Mouse (Mus musculus) lung, postnatal 0 days (tissue): ENCODE results near the gene Tmem171.

ENCODE experiments used
- CTCF ChIP-seq: IDR thresholded peaks from 2 replicates; pipeline ENCODE4 v1.5.1; 2016; ENCODE audit warnings: antibody characterized with exemption, mild to moderate bottlenecking
- EP300 ChIP-seq: IDR thresholded peaks from 2 replicates; pipeline ENCODE4 v1.6.1; 2016; ENCODE audit warnings: antibody characterized with exemption, mild to moderate bottlenecking, control low read depth

- TF ChIP-seq CTCF, result no peak
- TF ChIP-seq EP300, result no peak
Observed at GRCm38 (mm10) chr13:98687931-98688330, 6.7 kb downstream of the Tmem171 start.
